Mouse (Mus musculus): ENCODE measurements at regions not wholly inside any gene's neighbourhood (a gene's known extent, or its start where the extent isn't known, plus 50 kb on each side); places are given as distances from the start of the nearest gene placed in this dataset.
A peak's percentile ranks its signal among the peaks of the same experiment; 100 is the strongest.
"Not testable (repeated sequence)": the region's sequence is repeated elsewhere in the genome, so short reads cannot be mapped to it uniquely, and the experiment has no call there.

GRCm38 (mm10) chr5:148757236-148757635 lies 171.9 kb downstream of the Katnal1 start:
- Histone ChIP-seq H3K27ac (replicated peaks; ENCODE audit: low read depth, low read length) (no peak overlapping the region), H3K4me1 (ENCODE audit: control insufficient read depth, insufficient read depth, insufficient read length, low read length) (no peaks in the 10 kb centered on the region)

GRCm38 (mm10) chr5:148756246-148756930 lies 172.7 kb downstream of the Katnal1 start:
- Histone ChIP-seq H3K4me1 (ENCODE audit: control insufficient read depth, insufficient read depth, insufficient read length, low read length) (no peaks in the 10 kb centered on the region), H3K27ac (replicated peaks; ENCODE audit: low read depth, low read length) (no peak overlapping the region), H3K4me3 (ENCODE audit: insufficient read depth, low read depth, low read length) (no peak overlapping the region)

More at GRCm38 (mm10) chr5:148757236-148757635, 171.9 kb downstream of the Katnal1 start:
- H3K4me3 ChIP-seq (ENCODE audit: insufficient read depth, low read depth, low read length) = no peak overlapping the region

- Histone ChIP-seq H3K4me3 (ENCODE audit: insufficient read depth, low read depth, low read length) (no peak overlapping the region), H3K27ac (replicated peaks; ENCODE audit: low read depth, low read length) (no peak overlapping the region), H3K4me1 (ENCODE audit: control insufficient read depth, insufficient read depth, insufficient read length, low read length) (no peaks in the 10 kb centered on the region)
Observed at GRCm38 (mm10) chr5:148755807-148756206, 173.3 kb downstream of the Katnal1 start.

- Histone ChIP-seq H3K4me3 (ENCODE audit: insufficient read depth, low read depth, low read length) (no peak overlapping the region), H3K4me1 (ENCODE audit: control insufficient read depth, insufficient read depth, insufficient read length, low read length) (no peaks in the 10 kb centered on the region), H3K27ac (replicated peaks; ENCODE audit: low read depth, low read length) (no peak overlapping the region)
Observed at GRCm38 (mm10) chr5:148754896-148755295, 174.2 kb downstream of the Katnal1 start.

GRCm38 (mm10) chr5:148754363-148754762 lies 174.8 kb downstream of the Katnal1 start:
- Histone ChIP-seq H3K4me1 (ENCODE audit: control insufficient read depth, insufficient read depth, insufficient read length, low read length) (no peaks in the 10 kb centered on the region), H3K4me3 (ENCODE audit: insufficient read depth, low read depth, low read length) (no peak overlapping the region), H3K27ac (replicated peaks; ENCODE audit: low read depth, low read length) (no peak overlapping the region)

- Histone ChIP-seq H3K27ac (replicated peaks; ENCODE audit: low read depth, low read length) (no peak overlapping the region), H3K4me1 (ENCODE audit: control insufficient read depth, insufficient read depth, insufficient read length, low read length) (no peaks in the 10 kb centered on the region), H3K4me3 (ENCODE audit: insufficient read depth, low read depth, low read length) (no peak overlapping the region)
Observed at GRCm38 (mm10) chr5:148753457-148753856, 175.7 kb downstream of the Katnal1 start.

- Histone ChIP-seq H3K27ac (replicated peaks; ENCODE audit: low read depth, low read length) (no peak overlapping the region), H3K4me3 (ENCODE audit: insufficient read depth, low read depth, low read length) (no peak overlapping the region), H3K4me1 (ENCODE audit: control insufficient read depth, insufficient read depth, insufficient read length, low read length) (no peaks in the 10 kb centered on the region)
Observed at GRCm38 (mm10) chr5:148751980-148752379, 177.1 kb downstream of the Katnal1 start.

GRCm38 (mm10) chr5:148750002-148750734 lies 179.0 kb downstream of the Katnal1 start:
- Histone ChIP-seq H3K4me1 (ENCODE audit: control insufficient read depth, insufficient read depth, insufficient read length, low read length) (no peaks in the 10 kb centered on the region), H3K4me3 (ENCODE audit: insufficient read depth, low read depth, low read length) (no peak overlapping the region), H3K27ac (replicated peaks; ENCODE audit: low read depth, low read length) (no peak overlapping the region)

GRCm38 (mm10) chr5:148747972-148748764 lies 181.0 kb downstream of the Katnal1 start:
- no peak overlapping the region for H3K4me3 ChIP-seq (ENCODE audit: insufficient read depth, low read depth, low read length)
- no peaks in the 10 kb centered on the region for H3K4me1 ChIP-seq (ENCODE audit: control insufficient read depth, insufficient read depth, insufficient read length, low read length)
- H3K27ac ChIP-seq (replicated peaks; ENCODE audit: low read depth, low read length) = no peak overlapping the region

GRCm38 (mm10) chr5:148747549-148747948 lies 181.6 kb downstream of the Katnal1 start:
- H3K4me3 ChIP-seq (ENCODE audit: insufficient read depth, low read depth, low read length) = no peak overlapping the region
- no peak overlapping the region for H3K27ac ChIP-seq (replicated peaks; ENCODE audit: low read depth, low read length)
- no peaks in the 10 kb centered on the region for H3K4me1 ChIP-seq (ENCODE audit: control insufficient read depth, insufficient read depth, insufficient read length, low read length)

- H3K27ac ChIP-seq (replicated peaks; ENCODE audit: low read depth, low read length); H3K4me1 ChIP-seq (ENCODE audit: control insufficient read depth, insufficient read depth, insufficient read length, low read length): not testable (repeated sequence)
Observed at GRCm38 (mm10) chr5:148746726-148747125, 182.4 kb downstream of the Katnal1 start.

GRCm38 (mm10) chr5:148744676-148745391 lies 184.3 kb downstream of the Katnal1 start:
- no peak overlapping the region for H3K4me3 ChIP-seq (ENCODE audit: insufficient read depth, low read depth, low read length)
- H3K4me1 ChIP-seq (ENCODE audit: control insufficient read depth, insufficient read depth, insufficient read length, low read length) = no peaks in the 10 kb centered on the region
- H3K27ac ChIP-seq (replicated peaks; ENCODE audit: low read depth, low read length) = no peak overlapping the region

More at GRCm38 (mm10) chr5:148746726-148747125, 182.4 kb downstream of the Katnal1 start:
- H3K4me3 ChIP-seq (ENCODE audit: insufficient read depth, low read depth, low read length) = not testable (repeated sequence)

GRCm38 (mm10) chr5:148742158-148742835 lies 186.8 kb downstream of the Katnal1 start:
- no peak overlapping the region for H3K4me3 ChIP-seq (ENCODE audit: insufficient read depth, low read depth, low read length)
- no peak overlapping the region for H3K27ac ChIP-seq (replicated peaks; ENCODE audit: low read depth, low read length)

GRCm38 (mm10) chr5:148741267-148742004 lies 187.7 kb downstream of the Katnal1 start:
- H3K4me3 ChIP-seq (ENCODE audit: insufficient read depth, low read depth, low read length) = no peak overlapping the region
- peak overlapping the region; percentile 69 for H3K27ac ChIP-seq (replicated peaks; ENCODE audit: low read depth, low read length)
- H3K4me1 ChIP-seq (ENCODE audit: control insufficient read depth, insufficient read depth, insufficient read length, low read length) = no peaks in the 10 kb centered on the region

More at GRCm38 (mm10) chr5:148742158-148742835, 186.8 kb downstream of the Katnal1 start:
- H3K4me1 ChIP-seq (ENCODE audit: control insufficient read depth, insufficient read depth, insufficient read length, low read length) = no peaks in the 10 kb centered on the region

All from brown adipose tissue, adult 24 weeks (tissue).